Mouse (Mus musculus) forebrain, postnatal 0 days (tissue): Measurements from ENCODE around the gene Runx1. TPM values are rescaled to one million over a fixed set of nuclear protein-coding genes. Genes with fewer than 3 reads are reported as not detected.
A peak's percentile ranks its signal among the peaks of the same experiment; 100 is the strongest.

Experiments
- ATAC-seq: fragments of 200-750 bp; cut with Nextera tagmentation; 2 replicates; pipeline ENCODE4 v1.8.0; 2017; ENCODE audit warnings: mild to moderate bottlenecking, moderate library complexity
- DNase-seq: peaks from one replicate; pipeline ENCODE4 v3.0.0-alpha.2; 2015
- H3K27ac ChIP-seq: fragments of 300-500 bp; sonication (generic); 2 replicates; pipeline ENCODE4 v1.5.1; 2014; ENCODE audit warnings: low read depth, mild to moderate bottlenecking, antibody characterized with exemption, low read length, moderate library complexity, mixed read lengths
- H3K27me3 ChIP-seq: fragments of 300-500 bp; sonication (generic); 2 replicates; pipeline ENCODE4 v1.6.1; 2014; ENCODE audit warnings: mild to moderate bottlenecking, low read length, mixed read lengths; ENCODE audit not compliant: insufficient read depth
- H3K36me3 ChIP-seq: fragments of 300-500 bp; sonication (generic); 2 replicates; pipeline ENCODE4 v1.6.1; 2014; ENCODE audit warnings: mild to moderate bottlenecking, moderate library complexity; ENCODE audit not compliant: insufficient read depth
- H3K4me1 ChIP-seq: fragments of 300-500 bp; sonication (generic); 2 replicates; pipeline ENCODE4 v1.6.1; 2014; ENCODE audit warnings: antibody characterized with exemption; ENCODE audit not compliant: insufficient read depth
- H3K4me2 ChIP-seq: fragments of 300-500 bp; sonication (generic); 2 replicates; pipeline ENCODE4 v1.6.1; 2014; ENCODE audit warnings: low read depth, mild to moderate bottlenecking, moderate library complexity
- H3K4me3 ChIP-seq: fragments of 300-500 bp; sonication (generic); 2 replicates; pipeline ENCODE4 v1.5.1; 2014; ENCODE audit warnings: low read depth, low read length, mixed read lengths
- H3K9ac ChIP-seq: fragments of 300-500 bp; sonication (generic); 2 replicates; pipeline ENCODE4 v1.6.1; 2014; ENCODE audit warnings: mild to moderate bottlenecking
- H3K9me3 ChIP-seq: fragments of 300-500 bp; sonication (generic); 2 replicates; pipeline ENCODE4 v1.6.1; 2016; ENCODE audit warnings: low read length
- CTCF ChIP-seq: sonication (generic); IDR thresholded peaks from 2 replicates; pipeline ENCODE4 v1.5.1; 2016; ENCODE audit warnings: antibody characterized with exemption, control low read depth, low read depth
- WGBS: fragments of 180-500 bp; shearing (Covaris S2); extraction: QIAGEN DNeasy Blood & Tissue Kit; methylation state at CpG from one replicate; pipeline ENCODE4 v1.1.7; 2014; 5-methylcytosine and 5-hydroxymethylcytosine counted together
- polyA plus RNA-seq: library from polyadenylated mRNA; unstranded; fragments of >200 nt; fragmentation: Nextera tagmentation; extraction: Ambion mirVana; gene quantifications from 2 replicates; pipeline ENCODE4 v1.2.1, GENCODE M21; 2015
- total RNA-seq: library from RNA; depleted of rRNA; stranded (reverse); fragments of >200 nt; gene quantifications from 2 replicates; pipeline ENCODE4 v1.2.3, GENCODE M21; 2014

The Runx1 gene
- total and polyA plus RNA-seq, 2 experiments from 2014 or later, result 0.46 to 1.2 TPM

- Histone ChIP-seq H3K27me3 (peaks cover 41% of the 10 kb centered on the region), H3K9me3 (no peaks in the 10 kb centered on the region), H3K4me3 (no peak overlapping the region), H3K4me2 (no peak overlapping the region), H3K36me3 (no peaks in the 10 kb centered on the region), H3K27ac (no peak overlapping the region), H3K4me1 (peaks cover 3% of the 10 kb centered on the region; the same call in 1 of the 2 replicates), H3K9ac (no peak overlapping the region)
- ATAC-seq, result no peak
- TF ChIP-seq CTCF, result no peak
- no peak for DNase-seq
- WGBS, result 85% methylated on average over 7 of the region's 7 CpGs
These were observed 219.4 kb downstream of the Runx1 start for GRCm38 (mm10) chr16:92606491-92606965.

- peak overlapping the region; percentile 37 for H3K4me3 ChIP-seq
- TF ChIP-seq CTCF, result no peak
- H3K9me3 ChIP-seq, result no peaks in the 10 kb centered on the region
- peak; percentile 18 for DNase-seq
- H3K4me1 ChIP-seq, result peaks cover 3% of the 10 kb centered on the region; the same call in 1 of the 2 replicates
- no peaks in the 10 kb centered on the region for H3K36me3 ChIP-seq
- no peak overlapping the region for H3K27ac ChIP-seq
- peak; percentile 61 for ATAC-seq
- H3K9ac ChIP-seq, result peak overlapping the region; percentile 39
- H3K27me3 ChIP-seq, result peaks cover 40% of the 10 kb centered on the region
- peak overlapping the region; percentile 57 for H3K4me2 ChIP-seq
- 15% methylated on average over 57 of the region's 64 CpGs for WGBS
These were observed 220.1 kb downstream of the Runx1 start for GRCm38 (mm10) chr16:92605606-92606490.

GRCm38 (mm10) chr16:92602504-92602903, 223.4 kb downstream of the Runx1 start:
- no peak overlapping the region for H3K27ac ChIP-seq
- no peak overlapping the region for H3K9ac ChIP-seq
- no peak for ATAC-seq
- no peak overlapping the region for H3K4me2 ChIP-seq
- H3K27me3 ChIP-seq, result peaks cover 30% of the 10 kb centered on the region
- no peak for TF ChIP-seq CTCF
- H3K4me3 ChIP-seq, result no peak overlapping the region
- no peak for DNase-seq
- H3K9me3 ChIP-seq, result no peaks in the 10 kb centered on the region
- WGBS, result 85% methylated on average over 11 of the region's 11 CpGs
- no peaks in the 10 kb centered on the region for H3K36me3 ChIP-seq
- no peaks in the 10 kb centered on the region for H3K4me1 ChIP-seq

- ATAC-seq (no peak), DNase-seq (no peak)
- Histone ChIP-seq H3K9me3 (no peaks in the 10 kb centered on the region), H3K9ac (no peak overlapping the region), H3K27ac (no peak overlapping the region), H3K4me2 (no peak overlapping the region), H3K4me3 (no peak overlapping the region), H3K4me1 (no peaks in the 10 kb centered on the region), H3K36me3 (no peaks in the 10 kb centered on the region), H3K27me3 (peaks cover 21% of the 10 kb centered on the region)
- no peak for TF ChIP-seq CTCF
- 84% methylated on average over 9 of the region's 9 CpGs for WGBS
These were observed 224.6 kb downstream of the Runx1 start for GRCm38 (mm10) chr16:92601270-92601826.

GRCm38 (mm10) chr16:92599451-92599850, 226.5 kb downstream of the Runx1 start:
- H3K9me3 ChIP-seq, result no peaks in the 10 kb centered on the region
- WGBS, result 51% methylated on average over 11 of the region's 11 CpGs
- peaks cover 16% of the 10 kb centered on the region for H3K27me3 ChIP-seq
- no peak overlapping the region for H3K9ac ChIP-seq
- ATAC-seq (no peak), DNase-seq (no peak)
- H3K36me3 ChIP-seq, result no peaks in the 10 kb centered on the region
- no peaks in the 10 kb centered on the region for H3K4me1 ChIP-seq
- H3K4me3 ChIP-seq, result no peak overlapping the region
- H3K27ac ChIP-seq, result no peak overlapping the region
- TF ChIP-seq CTCF, result no peak
- H3K4me2 ChIP-seq, result no peak overlapping the region

- 46% methylated on average over 11 of the region's 11 CpGs for WGBS
- TF ChIP-seq CTCF, result no peak
These were observed 228.3 kb downstream of the Runx1 start for GRCm38 (mm10) chr16:92597655-92598054.

GRCm38 (mm10) chr16:92592207-92592606, 233.7 kb downstream of the Runx1 start:
- TF ChIP-seq CTCF, result no peak
- no peaks in the 10 kb centered on the region for H3K9me3 ChIP-seq
- H3K4me1 ChIP-seq, result no peaks in the 10 kb centered on the region
- ATAC-seq, result no peak
- no peak for DNase-seq
- H3K4me2 ChIP-seq, result no peak overlapping the region
- H3K4me3 ChIP-seq, result no peak overlapping the region
- no peaks in the 10 kb centered on the region for H3K36me3 ChIP-seq
- 57% methylated on average over 6 of the region's 6 CpGs for WGBS
- H3K27ac ChIP-seq, result no peak overlapping the region
- no peak overlapping the region for H3K9ac ChIP-seq
- H3K27me3 ChIP-seq, result no peaks in the 10 kb centered on the region

More at GRCm38 (mm10) chr16:92597655-92598054, 228.3 kb downstream of the Runx1 start:
- Histone ChIP-seq H3K4me1 (no peaks in the 10 kb centered on the region), H3K36me3 (no peaks in the 10 kb centered on the region), H3K4me2 (no peak overlapping the region), H3K4me3 (no peak overlapping the region), H3K9me3 (no peaks in the 10 kb centered on the region), H3K27ac (no peak overlapping the region), H3K9ac (no peak overlapping the region), H3K27me3 (peaks cover 5% of the 10 kb centered on the region; the same call in 1 of the 2 replicates)
- DNase-seq, result no peak
- no peak for ATAC-seq
